Mouse (Mus musculus) left cerebral cortex, adult 8-10 months (tissue): ENCODE data around the gene Mrgpre. TPM values are rescaled to one million over a fixed set of nuclear protein-coding genes. Genes with fewer than 3 reads are reported as not detected.

ENCODE experiments used
- DNase-seq, 2 experiments: peaks; one replicate each; pipeline ENCODE4 v3.0.0; 2022; ENCODE audit warnings: low spot score in 2 of 2
- total RNA-seq, 4 experiments: library from RNA; stranded (reverse); gene quantifications; 2 replicates each; pipeline ENCODE4 v1.2.4; 2022

The Mrgpre gene
- 1 to 10 TPM; 7.0 to 8.4 (median 7.8) TPM for total RNA-seq

DNA sequence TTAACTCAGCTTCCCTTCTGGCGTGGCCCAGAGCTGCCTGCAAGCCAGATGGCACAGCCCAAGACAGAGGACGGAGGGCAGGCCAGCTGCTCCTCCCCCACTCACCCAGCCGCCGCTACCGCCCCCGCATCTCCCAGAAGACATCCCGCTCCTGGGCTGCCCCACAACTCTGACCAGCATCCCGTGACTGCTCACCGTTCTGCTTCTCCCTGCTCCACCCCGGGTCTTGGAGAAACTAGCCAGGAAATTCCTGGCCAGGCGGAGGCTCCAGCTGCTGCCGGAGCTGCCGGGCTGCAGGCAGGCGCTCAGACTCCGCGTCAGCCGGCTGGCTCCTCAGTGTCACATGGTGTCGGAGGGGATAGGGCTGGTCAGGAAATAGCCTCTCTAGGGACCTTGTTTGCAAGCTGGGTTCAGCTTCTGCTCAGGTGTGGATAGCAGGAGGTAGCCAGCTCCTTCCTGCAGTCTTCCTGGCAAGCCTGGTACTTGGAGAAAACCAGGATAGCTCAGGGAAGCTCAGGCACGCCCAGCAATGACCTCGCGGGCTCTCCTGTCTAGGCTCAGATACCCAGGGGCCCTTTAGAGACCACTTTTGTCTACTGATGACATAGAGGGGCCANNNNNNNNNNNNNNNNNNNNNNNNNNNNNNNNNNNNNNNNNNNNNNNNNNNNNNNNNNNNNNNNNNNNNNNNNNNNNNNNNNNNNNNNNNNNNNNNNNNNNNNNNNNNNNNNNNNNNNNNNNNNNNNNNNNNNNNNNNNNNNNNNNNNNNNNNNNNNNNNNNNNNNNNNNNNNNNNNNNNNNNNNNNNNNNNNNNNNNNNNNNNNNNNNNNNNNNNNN lies at the start of gene Mrgpre:
Gene Mrgpre, minus strand, starts transcription at position 505 of the 834 bp plus-strand sequence.
- DNase-seq = peak; percentile 40 to 77

DNA sequence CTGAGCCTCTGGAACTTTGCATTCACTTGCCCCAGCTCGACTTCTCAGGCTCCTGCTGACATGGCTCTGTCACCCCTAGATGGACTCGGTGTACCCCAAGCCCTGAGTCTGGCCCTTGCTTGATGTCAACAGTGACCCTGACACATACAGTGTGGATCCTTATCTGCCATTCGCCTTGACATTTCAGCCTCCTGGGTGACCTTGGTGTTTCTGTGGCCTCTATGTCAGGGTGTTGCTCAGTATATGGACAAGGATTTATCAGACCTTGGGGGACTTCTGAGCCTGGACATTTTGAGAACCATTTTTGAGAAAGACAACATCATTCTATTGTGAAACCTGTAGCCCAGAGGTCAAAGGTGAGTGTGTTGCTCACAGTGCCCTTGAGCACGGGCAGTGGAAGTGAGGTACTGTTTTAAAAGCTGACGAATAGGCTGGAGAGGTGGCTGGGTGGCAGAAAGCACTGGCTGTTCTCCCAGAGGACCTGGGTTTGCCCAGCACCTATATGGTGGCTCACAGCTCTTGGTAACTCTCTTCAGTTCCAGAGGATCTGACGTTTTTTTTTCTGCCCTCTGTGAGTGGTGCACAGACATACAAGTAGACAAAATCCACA lies 49.4 kb upstream of the Mrgpre start:
- DNase-seq = no peak

- no peak for DNase-seq
These were observed 48.3 kb upstream of the Mrgpre start for GRCm38 (mm10) chr7:143832611-143833010.

GRCm38 (mm10) chr7:143832196-143832595 lies 47.9 kb upstream of the Mrgpre start:
- DNase-seq = no peak

DNA sequence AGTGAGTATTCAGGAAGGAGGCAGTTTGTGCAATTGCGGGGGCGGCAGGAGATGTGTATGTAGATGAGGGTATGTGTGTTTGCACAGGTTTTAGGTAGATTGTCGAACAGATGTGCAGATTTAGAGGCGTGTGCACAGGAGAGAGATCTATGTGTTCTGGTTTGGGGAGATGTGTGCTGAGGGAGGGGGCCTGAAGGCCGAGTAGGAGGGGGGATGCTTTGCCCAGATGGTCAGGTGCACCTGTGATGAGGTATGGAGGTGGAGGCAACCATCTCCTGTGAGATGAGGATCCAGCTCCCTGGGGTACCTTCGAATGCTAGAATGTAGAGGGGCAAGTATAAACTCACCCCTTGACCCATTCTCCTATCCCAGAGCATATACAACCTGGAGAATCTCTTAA lies 46.1 kb upstream of the Mrgpre start:
- no peak for DNase-seq

GRCm38 (mm10) chr7:143829504-143830331 lies 45.4 kb upstream of the Mrgpre start:
- peak; percentile 87 to 97 for DNase-seq

DNA sequence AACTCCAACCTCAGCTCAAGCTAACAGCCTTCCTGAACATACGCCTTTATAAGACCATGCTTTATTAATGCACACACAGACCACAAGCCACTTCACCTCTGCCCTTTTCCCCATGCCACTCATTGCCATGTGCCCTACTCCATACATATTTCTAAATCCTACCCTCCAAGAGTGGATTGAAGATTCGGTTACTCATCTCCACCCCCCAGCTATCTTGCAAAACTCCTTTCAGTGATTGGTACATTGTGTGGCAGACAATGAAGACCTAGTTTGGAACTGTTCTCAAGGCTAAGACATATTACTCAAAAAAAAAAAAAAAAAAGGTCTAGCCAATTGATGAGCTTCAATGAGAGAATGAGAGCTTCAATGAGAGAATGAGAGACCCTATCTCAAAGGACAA lies 42.7 kb upstream of the Mrgpre start:
- no peak for DNase-seq

DNA sequence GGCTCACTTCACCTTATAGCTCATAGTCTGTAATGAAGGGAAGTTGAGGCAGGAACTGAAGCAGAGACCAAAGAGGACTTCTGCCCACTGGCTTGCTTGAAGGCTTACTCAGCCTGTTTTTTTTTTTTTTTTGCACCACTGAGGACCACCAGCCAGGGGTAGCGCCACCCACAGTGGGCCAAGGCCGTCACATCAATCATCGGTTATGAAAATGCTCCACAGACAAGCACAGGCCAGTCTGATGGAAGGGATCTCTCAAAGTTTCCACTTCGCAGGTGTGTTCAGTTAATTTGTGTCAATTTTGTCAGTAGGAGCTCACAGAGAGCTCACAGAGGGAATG lies 38.9 kb upstream of the Mrgpre start:
- DNase-seq = no peak

DNA sequence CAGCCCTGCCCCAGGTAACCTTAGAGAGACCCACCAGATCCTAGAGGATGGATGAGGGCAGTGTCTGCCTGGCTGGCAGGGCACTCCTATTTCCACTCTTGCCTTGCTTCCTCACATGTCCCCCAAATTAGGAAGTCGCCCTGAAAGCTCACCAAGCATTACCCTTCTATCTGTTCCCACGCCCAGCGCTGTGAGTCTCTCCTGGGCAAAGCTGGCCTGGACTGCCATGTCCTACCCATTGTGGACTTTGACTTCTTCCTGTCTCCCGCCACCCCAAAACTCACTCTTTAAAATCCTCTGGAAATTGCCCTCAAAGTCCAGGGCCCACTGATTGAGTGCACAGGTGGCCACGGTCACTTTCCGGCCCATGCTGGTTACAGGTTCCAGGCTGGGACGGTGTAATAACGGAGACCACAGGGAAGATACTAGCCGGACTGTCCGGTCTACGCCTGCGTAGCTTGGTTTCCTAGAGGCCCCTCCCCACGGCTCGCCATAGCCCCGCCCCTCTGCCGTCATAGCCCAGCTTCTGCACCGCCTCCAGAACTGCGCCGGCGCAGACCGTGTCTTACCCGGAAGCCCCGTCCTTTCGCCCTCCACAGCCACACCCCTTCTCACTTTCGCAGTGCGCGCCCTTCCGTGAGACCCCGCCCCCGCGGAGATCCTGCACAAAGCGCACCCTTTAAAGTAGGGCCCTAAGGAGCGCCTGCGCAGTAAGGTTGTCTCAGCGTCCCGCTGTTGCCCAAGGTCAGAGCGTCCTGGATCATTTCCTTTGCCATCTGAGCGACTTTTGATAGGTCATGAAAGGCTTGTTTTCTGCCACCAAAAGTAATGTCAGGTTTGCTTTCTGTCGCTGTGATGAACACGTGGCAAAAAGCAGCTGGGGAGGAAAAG lies 38.3 kb upstream of the Mrgpre start, which contains the start of the genes Nadsyn1 and Dhcr7:
Gene Nadsyn1, minus strand, starts transcription at position 475 of the 891 bp plus-strand sequence.
Gene Dhcr7, plus strand, starts transcription at position 771 of the 891 bp plus-strand sequence.
- peak; percentile 91 to 99 for DNase-seq

- DNase-seq = no peak
These were observed 36.9 kb upstream of the Mrgpre start for GRCm38 (mm10) chr7:143821241-143821640.

GRCm38 (mm10) chr7:143819201-143819600 lies 34.9 kb upstream of the Mrgpre start:
- no peak for DNase-seq

- no peak for DNase-seq
These were observed 24.6 kb upstream of the Mrgpre start for GRCm38 (mm10) chr7:143808909-143809308.

DNA sequence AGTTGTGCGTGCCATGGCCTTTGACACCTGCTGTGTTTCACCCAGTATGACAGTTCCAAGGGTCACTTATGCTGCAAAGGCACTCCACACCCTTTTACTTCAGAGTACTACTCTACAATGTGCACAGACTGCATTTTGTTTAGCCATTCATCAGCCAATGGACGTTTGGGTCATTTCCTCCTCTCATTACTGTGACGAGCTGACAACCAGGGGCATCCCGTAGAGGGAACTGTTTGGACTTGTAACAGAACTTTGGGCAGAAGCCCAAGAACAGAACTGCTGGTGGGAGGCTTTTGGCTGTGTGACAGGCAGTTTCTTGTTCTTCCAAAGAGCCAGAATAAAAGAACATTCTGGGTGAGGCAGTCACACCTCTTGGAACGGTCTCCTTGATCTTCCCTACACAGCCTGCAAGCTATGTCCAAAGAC lies 20.9 kb upstream of the Mrgpre start:
- no peak for DNase-seq

DNA sequence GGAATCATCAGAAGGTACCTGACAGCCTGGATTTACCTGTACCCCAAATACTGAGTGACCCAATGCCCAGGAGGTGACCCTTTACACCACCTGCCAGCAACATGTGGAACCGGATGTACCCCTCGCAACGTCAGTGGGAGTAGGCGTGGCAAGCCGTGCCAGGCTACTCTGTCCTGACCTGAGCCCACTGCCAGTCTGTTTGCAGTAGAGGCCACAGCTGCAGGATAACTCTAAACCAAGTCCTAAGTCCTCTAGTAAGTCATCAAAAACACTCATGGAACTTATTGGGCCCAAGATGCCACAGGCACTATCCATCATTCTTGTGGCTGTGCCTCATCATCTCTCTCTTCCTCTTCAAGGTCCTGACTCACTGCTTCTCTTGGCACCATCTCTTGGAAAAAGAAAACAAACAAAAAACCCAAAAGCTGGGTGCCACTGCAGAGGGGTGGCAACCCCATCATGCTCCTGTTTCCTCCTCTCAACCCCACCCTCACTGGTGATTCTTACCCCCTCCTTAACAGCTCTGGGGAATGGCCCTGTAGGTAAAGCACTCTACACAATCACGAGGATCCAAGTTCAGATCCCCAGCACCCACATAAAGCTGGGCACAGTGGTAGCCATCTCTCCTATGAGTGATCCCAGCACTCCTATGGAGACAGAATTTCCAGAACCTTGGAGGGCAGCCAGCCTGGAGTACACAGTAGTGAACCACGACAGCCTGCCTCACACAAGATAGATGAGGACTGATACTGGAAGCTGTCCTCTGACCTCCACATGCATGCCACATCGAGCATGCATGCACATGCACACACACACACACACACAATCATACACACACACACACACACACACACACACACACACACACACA lies 17.1 kb upstream of the Mrgpre start:
- no peak for DNase-seq

DNA sequence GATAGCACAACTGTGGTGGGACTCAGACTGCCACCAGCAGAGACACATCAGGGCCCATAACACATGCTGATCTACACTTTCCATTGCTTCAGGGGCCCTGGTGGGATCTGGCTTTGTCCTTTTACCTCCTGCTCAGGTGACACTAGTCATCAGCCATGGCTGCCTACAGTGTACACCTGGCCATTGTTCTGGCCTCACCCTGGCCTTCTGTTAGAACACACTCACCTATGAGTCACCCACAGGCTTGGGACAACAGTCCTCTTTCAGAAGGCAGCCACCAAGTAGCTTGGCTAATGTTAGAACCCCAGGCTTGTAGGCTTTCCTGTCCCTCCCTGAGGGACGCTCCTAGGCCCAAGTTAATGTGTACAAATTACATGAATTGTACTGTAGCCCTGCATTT lies 16.5 kb upstream of the Mrgpre start:
- no peak for DNase-seq

GRCm38 (mm10) chr7:143798783-143799182 lies 14.5 kb upstream of the Mrgpre start:
- DNase-seq = no peak

DNA sequence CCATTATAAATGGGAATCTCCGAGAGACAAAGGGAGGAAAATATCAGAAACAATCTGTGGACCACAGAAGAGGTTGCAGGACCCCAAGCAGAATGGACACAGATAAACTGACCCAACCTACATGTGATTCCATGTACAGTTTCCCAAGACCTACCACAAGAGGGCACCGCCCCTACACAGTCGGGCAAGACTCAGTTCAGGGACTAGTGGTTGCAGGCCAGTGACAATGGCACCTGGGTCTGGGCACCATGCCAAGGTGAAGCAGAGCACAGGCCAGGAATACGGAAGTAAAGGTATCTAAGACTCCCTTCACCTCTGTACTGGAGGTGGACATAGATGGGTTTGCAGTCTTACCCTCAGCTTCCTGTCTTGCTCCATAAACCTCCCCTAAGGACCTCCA lies 8.8 kb upstream of the Mrgpre start:
- DNase-seq = no peak

GRCm38 (mm10) chr7:143792336-143792985 lies 8.2 kb upstream of the Mrgpre start:
- no peak for DNase-seq

- peak in 1 of 2 experiments; percentile 21 for DNase-seq
These were observed 813 bp downstream of the Mrgpre start for GRCm38 (mm10) chr7:143783378-143783995.
